Mouse (Mus musculus) stomach, embryonic 15.5 days (tissue): ENCODE measurements at regions not wholly inside any gene's neighbourhood (a gene's known extent, or its start where the extent isn't known, plus 50 kb on each side); places are given as distances from the start of the nearest gene placed in this dataset.

Experiments
- ATAC-seq: fragments of 200-750 bp; cut with Nextera tagmentation; 2 replicates; pipeline ENCODE4 v1.8.0; 2017; ENCODE audit warnings: low read depth, moderate number of reproducible peaks, moderate TSS enrichment; ENCODE audit not compliant: insufficient read depth, low FRiP score
- H3K27ac ChIP-seq: fragments of 300-500 bp; sonication (generic); 2 replicates; pipeline ENCODE4 v1.5.1; 2015; ENCODE audit warnings: mild to moderate bottlenecking, inconsistent platforms
- H3K27me3 ChIP-seq: fragments of 300-500 bp; sonication (generic); replicated peaks from 2 replicates; pipeline ENCODE4 v1.6.1; 2015; ENCODE audit warnings: inconsistent platforms
- H3K36me3 ChIP-seq: fragments of 300-500 bp; sonication (generic); 2 replicates; pipeline ENCODE4 v1.6.1; 2015; ENCODE audit warnings: inconsistent platforms
- H3K4me1 ChIP-seq: fragments of 300-500 bp; sonication (generic); 2 replicates; pipeline ENCODE4 v1.6.1; 2015; ENCODE audit warnings: inconsistent platforms
- H3K4me2 ChIP-seq: fragments of 300-500 bp; sonication (generic); 2 replicates; pipeline ENCODE4 v1.6.1; 2015; ENCODE audit warnings: mild to moderate bottlenecking, inconsistent platforms
- H3K4me3 ChIP-seq: fragments of 300-500 bp; sonication (generic); replicated peaks from 2 replicates; pipeline ENCODE4 v1.5.1; 2015; ENCODE audit warnings: inconsistent platforms
- H3K9ac ChIP-seq: fragments of 300-500 bp; sonication (generic); 2 replicates; pipeline ENCODE4 v1.6.1; 2015; ENCODE audit warnings: inconsistent platforms
- H3K9me3 ChIP-seq: fragments of 300-500 bp; sonication (generic); 2 replicates; pipeline ENCODE4 v1.6.1; 2016; ENCODE audit warnings: inconsistent platforms
- WGBS: fragments of 180-500 bp; shearing (Covaris S2); methylation state at CpG from one replicate; pipeline ENCODE4 v1.1.7; 2015; 5-methylcytosine and 5-hydroxymethylcytosine counted together

DNA sequence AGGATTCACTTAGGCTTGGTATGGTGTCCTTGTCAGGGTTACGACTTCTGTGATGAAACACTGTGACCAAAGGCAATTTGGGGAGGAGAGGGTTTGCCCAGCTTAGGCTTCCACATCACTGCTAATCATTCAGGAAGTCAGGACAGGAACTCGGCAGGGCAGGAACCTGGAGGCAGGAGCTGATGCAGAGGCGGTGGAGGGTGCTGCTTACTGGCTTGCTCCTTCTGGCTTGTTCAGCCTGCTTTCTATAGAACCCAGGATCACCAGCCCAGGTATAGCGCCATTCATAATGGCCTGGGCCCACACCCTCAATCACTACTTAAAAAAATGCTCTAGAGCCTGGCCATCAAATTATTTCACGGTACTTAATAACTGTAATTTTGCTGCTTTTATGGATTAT lies 89.6 kb upstream of the Zfp366 start:
- WGBS, result 87% methylated on average over 5 of the region's 5 CpGs
- ATAC-seq, result no peak
- no peak overlapping the region for H3K9ac ChIP-seq

DNA sequence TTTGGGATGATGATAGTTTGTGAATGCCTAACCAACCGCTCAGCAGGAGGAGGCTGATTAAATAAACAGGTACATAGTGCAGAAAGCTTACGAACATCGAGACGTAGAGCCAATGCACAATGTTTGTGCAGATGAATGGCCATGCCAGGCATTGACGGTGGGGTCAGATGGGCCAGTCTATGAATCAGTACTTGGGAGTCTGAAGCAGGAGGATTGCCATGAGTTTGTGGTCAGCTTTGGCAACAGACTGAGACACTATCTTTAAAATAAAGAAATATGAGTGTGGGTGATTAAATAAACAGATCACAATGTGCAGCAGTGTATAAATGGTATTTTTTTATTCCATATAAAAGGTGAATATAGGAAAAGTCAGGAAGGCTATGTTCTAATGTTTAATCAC lies 90.4 kb upstream of the Zfp366 start:
- no peak overlapping the region for H3K4me2 ChIP-seq
- H3K9ac ChIP-seq, result no peak overlapping the region
- H3K27ac ChIP-seq, result no peak overlapping the region
- H3K4me1 ChIP-seq, result peaks cover 8% of the 10 kb centered on the region; the same call in 1 of the 2 replicates
- WGBS, result 89% methylated on average over 5 of the region's 5 CpGs
- H3K9me3 ChIP-seq, result no peaks in the 10 kb centered on the region
- no peak overlapping the region for H3K4me3 ChIP-seq
- no peaks in the 10 kb centered on the region for H3K36me3 ChIP-seq
- no peak for ATAC-seq
- no peaks in the 10 kb centered on the region for H3K27me3 ChIP-seq

More for the DNA sequence above, 89.6 kb upstream of the Zfp366 start:
- no peaks in the 10 kb centered on the region for H3K36me3 ChIP-seq
- H3K4me2 ChIP-seq, result no peak overlapping the region
- no peak overlapping the region for H3K4me3 ChIP-seq
- H3K27me3 ChIP-seq, result no peaks in the 10 kb centered on the region
- H3K4me1 ChIP-seq, result peaks cover 8% of the 10 kb centered on the region; the same call in 1 of the 2 replicates
- no peaks in the 10 kb centered on the region for H3K9me3 ChIP-seq
- no peak overlapping the region for H3K27ac ChIP-seq

DNA sequence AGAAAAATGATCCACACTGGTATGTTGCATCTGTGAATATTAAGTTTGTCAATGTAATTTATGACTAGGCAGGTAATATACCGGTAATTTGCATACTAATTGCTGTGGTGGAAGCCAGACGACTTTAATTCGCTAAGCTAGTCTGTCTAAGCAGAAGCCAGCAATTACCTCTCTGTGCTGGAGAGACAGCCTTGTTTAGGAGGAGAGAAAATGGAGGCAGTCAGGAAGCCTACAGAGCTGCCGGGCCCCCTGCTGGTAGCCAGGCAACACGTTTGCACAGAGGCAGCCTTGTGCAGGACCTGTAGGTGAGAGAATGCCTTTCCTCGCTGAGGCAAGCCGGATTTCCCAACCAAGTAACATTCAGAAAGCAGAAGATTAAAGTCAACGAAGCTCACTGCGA lies 91.4 kb upstream of the Zfp366 start:
- no peak overlapping the region for H3K9ac ChIP-seq
- H3K4me3 ChIP-seq, result no peak overlapping the region
- H3K36me3 ChIP-seq, result no peaks in the 10 kb centered on the region
- ATAC-seq, result peak; percentile 87
- H3K4me1 ChIP-seq, result peaks cover 8% of the 10 kb centered on the region; the same call in 1 of the 2 replicates
- 11% methylated on average over 9 of the region's 9 CpGs for WGBS
- no peak overlapping the region for H3K27ac ChIP-seq
- H3K27me3 ChIP-seq, result no peaks in the 10 kb centered on the region
- H3K4me2 ChIP-seq, result no peak overlapping the region
- H3K9me3 ChIP-seq, result no peaks in the 10 kb centered on the region

DNA sequence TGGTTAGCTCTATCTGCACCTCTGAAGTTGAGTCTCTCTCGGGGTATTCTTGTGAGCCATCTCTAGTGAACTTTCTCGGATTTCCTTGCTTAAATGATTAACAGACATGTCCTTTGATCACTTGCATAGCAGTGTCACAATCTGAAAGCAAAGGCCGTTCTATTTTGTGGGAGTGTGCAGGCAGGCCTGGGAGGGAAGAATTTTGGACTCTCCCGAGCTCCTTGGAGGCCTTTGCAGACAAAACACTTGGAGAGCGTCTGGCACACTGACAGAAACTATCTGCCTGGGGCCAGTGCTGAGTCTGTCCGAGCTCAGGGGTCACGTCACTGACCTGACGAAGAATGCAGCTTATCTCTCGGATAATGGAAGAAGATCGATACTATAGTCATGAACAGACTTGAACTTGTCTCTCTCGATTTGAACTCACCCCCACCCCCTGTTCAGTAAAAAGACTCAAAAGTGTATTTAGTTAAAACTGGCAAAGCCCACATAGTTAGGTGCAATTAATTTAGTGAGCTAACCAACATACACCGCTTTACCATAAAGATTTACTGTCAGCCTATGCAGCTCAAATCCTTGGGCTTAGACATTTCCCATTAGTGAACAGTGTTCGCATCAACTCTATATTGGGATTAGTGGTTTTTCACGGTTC lies 92.2 kb upstream of the Zfp366 start:
- H3K9me3 ChIP-seq, result no peaks in the 10 kb centered on the region
- WGBS, result 34% methylated on average over 14 of the region's 14 CpGs
- H3K9ac ChIP-seq, result no peak overlapping the region
- no peaks in the 10 kb centered on the region for H3K27me3 ChIP-seq
- ATAC-seq, result no peak
- H3K4me3 ChIP-seq, result no peak overlapping the region
- no peaks in the 10 kb centered on the region for H3K36me3 ChIP-seq
- peak overlapping the region; percentile 19; the same call in 1 of the 2 replicates for H3K4me2 ChIP-seq
- H3K4me1 ChIP-seq, result peaks cover 8% of the 10 kb centered on the region; the same call in 1 of the 2 replicates
- no peak overlapping the region for H3K27ac ChIP-seq

DNA sequence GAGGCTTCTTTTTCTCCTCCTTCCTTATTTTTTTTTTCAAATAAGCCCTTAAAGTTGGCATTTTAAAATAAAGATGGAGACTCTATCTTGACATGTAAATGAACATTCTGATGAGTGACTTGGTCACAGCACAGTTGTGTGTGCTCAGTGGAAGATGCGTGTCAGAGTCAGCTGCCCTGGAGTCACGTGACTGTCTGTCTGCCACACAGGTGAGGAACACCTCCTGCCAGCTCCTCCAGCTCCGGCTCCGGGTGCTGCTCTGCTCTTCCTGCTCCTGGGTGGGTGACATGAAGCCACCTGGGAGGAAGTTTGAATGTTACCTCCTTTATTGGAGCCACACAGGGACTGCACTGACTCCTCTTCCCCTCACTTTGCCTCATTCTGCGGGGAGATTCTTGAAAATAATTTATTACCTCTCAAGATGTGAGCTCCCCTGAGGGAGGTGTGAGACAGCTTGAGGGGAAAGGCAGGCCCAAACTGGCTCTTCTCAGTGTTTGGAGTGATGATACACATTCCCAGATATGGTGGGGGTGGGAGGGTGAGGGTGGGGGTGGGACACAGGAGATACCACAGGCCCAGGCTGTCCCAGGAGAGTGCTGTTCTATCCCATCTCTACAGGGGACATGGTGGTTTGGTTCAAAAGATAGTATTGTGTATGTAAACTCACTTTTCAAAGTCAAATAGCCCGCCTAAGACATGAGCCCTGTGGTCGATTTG lies 92.9 kb upstream of the Zfp366 start:
- no peak overlapping the region for H3K9ac ChIP-seq
- no peak for ATAC-seq
- no peaks in the 10 kb centered on the region for H3K9me3 ChIP-seq
- H3K4me2 ChIP-seq, result no peak overlapping the region
- H3K27ac ChIP-seq, result no peak overlapping the region
- H3K4me1 ChIP-seq, result peaks cover 8% of the 10 kb centered on the region; the same call in 1 of the 2 replicates
- H3K4me3 ChIP-seq, result no peak overlapping the region
- H3K36me3 ChIP-seq, result no peaks in the 10 kb centered on the region
- no peaks in the 10 kb centered on the region for H3K27me3 ChIP-seq
- 57% methylated on average over 7 of the region's 7 CpGs for WGBS

DNA sequence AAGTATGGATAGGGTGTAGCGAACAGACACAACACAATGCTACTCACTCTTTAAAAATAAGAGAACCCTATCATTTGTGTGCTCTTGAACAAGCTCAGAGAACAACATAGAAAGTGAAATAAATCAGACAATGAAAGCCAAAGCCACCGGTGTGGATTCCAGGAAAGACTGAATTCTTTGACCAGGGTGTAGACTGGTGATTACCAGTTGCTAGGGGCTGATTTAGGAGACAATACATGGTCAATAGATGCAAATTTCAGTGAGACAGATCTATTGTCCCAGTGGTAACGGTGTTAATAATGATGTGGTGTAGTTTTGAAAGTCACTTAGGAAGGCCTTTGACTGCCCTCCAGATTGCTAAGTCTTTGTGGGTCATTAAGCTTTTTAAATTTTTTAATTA lies 94.3 kb upstream of the Zfp366 start:
- no peaks in the 10 kb centered on the region for H3K36me3 ChIP-seq
- 84% methylated on average over 3 of the region's 3 CpGs for WGBS
- no peak overlapping the region for H3K4me3 ChIP-seq
- H3K4me1 ChIP-seq, result peaks cover 8% of the 10 kb centered on the region; the same call in 1 of the 2 replicates
- ATAC-seq, result no peak
- H3K4me2 ChIP-seq, result no peak overlapping the region
- H3K9me3 ChIP-seq, result no peaks in the 10 kb centered on the region
- H3K27ac ChIP-seq, result no peak overlapping the region
- no peaks in the 10 kb centered on the region for H3K27me3 ChIP-seq
- H3K9ac ChIP-seq, result no peak overlapping the region

DNA sequence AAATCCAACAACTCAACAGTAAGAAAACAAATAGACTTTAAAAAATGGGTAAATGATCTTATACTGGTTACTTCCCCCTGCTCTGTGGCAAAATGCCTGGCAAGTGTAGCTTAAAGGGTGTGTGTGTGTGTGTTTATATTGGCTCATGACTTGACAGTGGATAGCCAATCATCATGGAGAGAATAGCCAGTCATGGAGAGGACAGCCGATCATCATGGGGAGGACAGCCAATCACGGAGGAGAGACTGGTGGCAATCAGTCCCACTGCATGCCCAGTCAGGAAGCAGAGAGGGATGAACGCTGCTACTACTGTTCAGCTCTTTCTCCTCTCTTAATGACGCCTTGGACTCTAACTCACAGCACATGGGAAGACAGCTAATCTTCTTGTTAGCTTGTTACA lies 96.3 kb upstream of the Zfp366 start:
- no peak overlapping the region for H3K9ac ChIP-seq
- H3K27me3 ChIP-seq, result no peaks in the 10 kb centered on the region
- H3K27ac ChIP-seq, result no peak overlapping the region
- 82% methylated on average over 4 of the region's 4 CpGs for WGBS
- H3K4me1 ChIP-seq, result peaks cover 8% of the 10 kb centered on the region; the same call in 1 of the 2 replicates
- no peak overlapping the region for H3K4me2 ChIP-seq
- no peak for ATAC-seq
- H3K4me3 ChIP-seq, result no peak overlapping the region
- H3K36me3 ChIP-seq, result no peaks in the 10 kb centered on the region
- no peaks in the 10 kb centered on the region for H3K9me3 ChIP-seq

DNA sequence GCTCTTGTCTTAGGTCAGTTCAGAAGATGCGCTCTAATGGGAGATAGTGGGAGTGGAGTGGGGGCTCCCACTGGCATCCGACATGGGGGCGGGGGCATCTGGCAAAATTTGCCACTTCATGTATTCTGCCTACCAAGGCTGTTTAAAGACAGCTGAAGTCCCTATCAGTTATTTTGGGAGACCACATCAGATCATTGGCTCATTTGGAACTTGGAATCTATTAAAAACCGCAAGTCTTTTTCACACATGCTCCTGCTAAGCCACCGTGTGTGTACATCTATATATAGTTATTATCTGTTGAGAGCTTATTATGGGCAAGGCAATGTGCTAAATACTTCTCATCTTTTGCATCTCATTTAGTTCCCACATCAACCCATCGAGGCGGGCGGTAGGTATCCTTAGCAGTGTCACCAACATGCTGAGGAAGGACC lies 95.0 kb upstream of the 1700024P04Rik start:
- H3K4me1 ChIP-seq, result no peaks in the 10 kb centered on the region
- no peaks in the 10 kb centered on the region for H3K9me3 ChIP-seq
- WGBS, result 95% methylated on average over 8 of the region's 8 CpGs
- H3K4me3 ChIP-seq, result no peak overlapping the region
- no peak for ATAC-seq
- H3K9ac ChIP-seq, result no peak overlapping the region
- no peak overlapping the region for H3K27ac ChIP-seq
- H3K27me3 ChIP-seq, result no peaks in the 10 kb centered on the region
- no peak overlapping the region for H3K4me2 ChIP-seq
- no peaks in the 10 kb centered on the region for H3K36me3 ChIP-seq

DNA sequence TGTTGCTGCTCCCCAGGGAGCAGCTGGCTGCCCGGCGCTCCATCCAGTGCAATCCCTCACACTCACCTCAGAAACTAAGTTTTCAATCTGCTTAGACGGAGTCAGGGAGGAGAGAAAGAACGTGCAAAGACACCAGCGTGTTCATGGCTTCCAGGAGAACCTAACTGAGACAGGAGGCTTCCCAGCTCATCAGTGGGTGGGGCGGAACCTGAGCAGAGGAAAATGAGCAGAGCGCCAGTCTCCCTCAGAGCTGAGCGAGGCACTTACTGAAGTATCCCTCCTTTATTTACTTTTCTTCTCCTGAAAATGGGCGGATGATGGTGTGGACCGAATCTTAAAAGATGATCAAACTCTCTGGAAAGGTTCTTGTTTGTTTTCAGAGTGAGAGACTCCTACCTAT lies 94.3 kb upstream of the 1700024P04Rik start:
- Histone ChIP-seq H3K9ac (no peak overlapping the region), H3K27ac (no peak overlapping the region), H3K4me3 (no peak overlapping the region), H3K36me3 (no peaks in the 10 kb centered on the region), H3K4me1 (no peaks in the 10 kb centered on the region), H3K27me3 (no peaks in the 10 kb centered on the region), H3K9me3 (no peaks in the 10 kb centered on the region), H3K4me2 (no peak overlapping the region)
- no peak for ATAC-seq
- WGBS, result 65% methylated on average over 10 of the region's 10 CpGs

DNA sequence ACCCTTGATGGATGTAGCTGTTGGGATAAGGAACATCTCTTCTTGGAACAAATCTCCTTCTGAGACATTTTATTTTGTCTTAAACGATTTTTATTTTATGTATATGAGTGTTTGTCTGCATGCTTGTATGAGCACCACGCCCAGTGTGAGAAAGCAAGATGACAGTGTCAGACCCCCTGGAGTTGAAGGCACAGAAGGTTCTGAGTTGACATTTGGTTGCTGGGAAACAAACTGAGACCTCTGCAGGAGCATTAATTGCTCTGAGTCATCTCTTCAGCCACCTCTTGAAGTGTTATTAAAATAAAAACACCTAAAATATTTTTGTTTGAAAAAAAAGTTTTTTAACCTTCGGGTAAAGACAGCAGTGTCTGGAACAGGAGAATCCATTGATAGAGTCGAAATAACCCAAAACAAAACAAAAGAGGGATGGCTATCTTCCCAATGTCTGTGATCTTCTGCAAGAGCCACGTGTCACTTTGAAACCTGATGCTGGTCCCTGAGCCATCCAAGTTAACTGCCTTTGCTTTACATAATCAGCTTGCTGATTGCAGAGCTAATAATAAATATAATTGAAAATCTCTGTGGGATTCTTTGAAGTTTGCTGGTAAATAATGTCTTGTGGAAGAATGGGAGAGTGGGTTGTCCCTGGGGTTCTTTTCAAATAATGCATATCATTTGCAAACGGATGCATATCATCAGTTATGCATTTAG lies 92.8 kb upstream of the 1700024P04Rik start:
- H3K4me3 ChIP-seq, result no peak overlapping the region
- no peaks in the 10 kb centered on the region for H3K36me3 ChIP-seq
- no peaks in the 10 kb centered on the region for H3K27me3 ChIP-seq
- no peaks in the 10 kb centered on the region for H3K9me3 ChIP-seq
- H3K4me1 ChIP-seq, result no peaks in the 10 kb centered on the region
- no peak overlapping the region for H3K4me2 ChIP-seq
- no peak for ATAC-seq
- H3K27ac ChIP-seq, result no peak overlapping the region
- 50% methylated on average over 6 of the region's 6 CpGs for WGBS
- no peak overlapping the region for H3K9ac ChIP-seq

DNA sequence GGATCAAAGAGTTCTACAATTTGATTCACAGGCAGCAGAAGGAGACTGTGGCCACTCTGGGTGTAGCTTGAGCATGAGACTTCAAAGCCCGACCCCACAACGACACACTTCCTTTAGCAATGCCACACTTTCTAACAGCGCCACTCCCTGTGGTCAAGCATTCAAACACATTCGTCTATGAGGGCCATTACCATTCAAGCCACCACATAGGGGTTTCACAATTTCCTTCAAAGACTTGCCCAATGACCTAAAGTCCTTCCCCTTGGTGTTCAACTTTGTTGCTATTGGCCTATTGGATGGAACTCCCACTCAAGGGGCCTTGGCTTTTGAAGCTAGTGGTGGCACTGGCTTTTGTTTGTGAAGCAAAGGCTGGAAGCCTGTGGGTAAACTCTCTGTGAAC lies 91.1 kb upstream of the 1700024P04Rik start:
- H3K36me3 ChIP-seq, result no peaks in the 10 kb centered on the region
- no peak overlapping the region for H3K27ac ChIP-seq
- H3K27me3 ChIP-seq, result no peaks in the 10 kb centered on the region
- no peak for ATAC-seq
- WGBS, result 87% methylated on average over 4 of the region's 4 CpGs
- H3K4me1 ChIP-seq, result 0 out of 2 replicates have a peak, but pooled peaks cover 4% of the 10 kb centered on the region
- H3K9ac ChIP-seq, result no peak overlapping the region
- H3K9me3 ChIP-seq, result no peaks in the 10 kb centered on the region
- no peak overlapping the region for H3K4me3 ChIP-seq
- no peak overlapping the region for H3K4me2 ChIP-seq

DNA sequence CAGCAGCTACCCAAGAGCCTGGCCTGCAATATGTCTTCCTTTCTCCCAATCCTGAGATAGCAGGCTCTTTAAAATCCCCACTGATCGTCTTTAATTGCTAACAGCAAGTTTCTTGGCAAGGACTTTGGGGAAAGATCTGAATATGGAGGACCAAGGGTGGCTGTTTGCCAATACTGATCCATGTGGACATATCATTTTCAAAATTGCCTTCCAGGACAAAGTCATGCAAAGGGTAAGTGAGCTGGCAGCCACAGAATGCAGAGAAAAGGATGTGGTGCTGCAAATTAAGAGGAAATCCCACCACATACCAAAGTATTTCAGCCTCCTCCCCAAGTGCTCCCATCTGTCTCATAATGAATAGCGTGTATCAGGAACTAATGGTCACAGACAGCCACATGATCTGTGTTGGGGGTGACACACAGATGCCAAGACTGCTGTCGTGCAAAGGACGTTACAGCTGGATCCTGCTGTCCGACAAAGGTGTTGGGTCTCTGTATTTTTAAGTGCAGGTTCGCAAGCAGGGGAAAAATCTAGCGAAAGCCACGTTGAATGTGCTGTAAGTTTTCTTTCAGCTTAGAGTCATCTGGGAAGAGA lies 87.6 kb upstream of the 1700024P04Rik start:
- no peak for ATAC-seq
- Histone ChIP-seq H3K4me3 (no peak overlapping the region), H3K27me3 (no peaks in the 10 kb centered on the region), H3K9ac (no peak overlapping the region), H3K4me1 (0 out of 2 replicates have a peak, but pooled peaks cover 4% of the 10 kb centered on the region), H3K27ac (peak overlapping the region; percentile 46), H3K36me3 (no peaks in the 10 kb centered on the region), H3K4me2 (no peak overlapping the region), H3K9me3 (no peaks in the 10 kb centered on the region)
- 60% methylated on average over 8 of the region's 8 CpGs for WGBS
